Mouse (Mus musculus) cerebral cortex, adult 2 months (tissue): ENCODE measurements around the gene Psd.

Experiments used
- WGBS: fragments of 180-500 bp; shearing (Covaris S2); methylation state at CpG from one replicate; pipeline ENCODE4 v1.1.7; 2018; 5-methylcytosine and 5-hydroxymethylcytosine counted together

Psd gene

DNA sequence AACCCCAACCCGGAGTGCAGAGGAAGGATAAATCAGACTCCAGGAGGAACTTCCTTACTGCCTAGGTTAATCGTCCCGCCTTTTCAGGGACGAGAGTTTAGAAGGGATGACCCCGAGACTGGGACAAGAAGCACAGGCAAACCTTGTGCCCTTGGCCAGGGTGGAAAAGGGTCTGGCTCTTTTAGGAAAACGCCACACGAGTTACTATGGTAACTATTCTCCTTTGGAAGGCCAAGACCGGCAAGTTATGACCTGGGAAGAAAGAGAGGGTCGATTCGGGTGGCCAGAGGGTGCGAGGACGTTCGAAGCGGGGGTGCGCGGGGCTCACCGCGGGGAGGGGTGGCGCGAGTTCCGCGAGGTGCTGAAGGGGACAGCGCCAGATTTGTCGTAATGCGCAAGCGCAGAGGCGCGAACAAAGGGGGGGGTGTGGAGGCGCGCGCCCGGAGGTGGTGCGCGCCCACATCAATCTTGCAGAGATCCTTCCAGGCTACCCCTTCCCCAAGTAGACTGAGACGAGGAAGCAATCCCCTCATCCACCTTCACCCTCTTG lies at the start of gene Psd:
TSS of gene Psd (minus strand) at position 401 of the 550 bp plus-strand sequence.
- 1% methylated on average over 35 of the region's 35 CpGs for WGBS

- 21% methylated on average over 4 of the region's 4 CpGs for WGBS
These were observed 48.9 kb upstream of the Psd start for GRCm38 (mm10) chr19:46375891-46376290.

DNA sequence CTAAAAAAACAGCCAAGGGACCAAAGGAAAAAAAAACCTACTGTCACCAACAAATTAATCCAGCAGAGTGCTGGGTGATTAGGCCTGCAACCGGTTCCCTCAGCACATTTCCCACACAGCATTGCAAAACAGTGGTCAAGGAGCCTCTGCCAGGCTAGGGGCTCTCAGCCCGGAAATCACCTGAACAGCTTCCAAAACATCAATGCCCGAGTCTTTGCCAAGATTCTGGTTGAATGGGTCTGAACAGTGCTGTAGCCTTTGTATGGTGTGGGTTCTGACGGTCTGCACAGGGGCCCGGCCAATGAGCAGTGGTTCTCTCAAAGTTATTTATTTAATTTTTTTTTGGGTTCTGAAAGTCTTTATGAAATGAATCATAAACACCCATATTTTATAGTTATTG lies 48.5 kb upstream of the Psd start:
- WGBS: 23% methylated on average over 5 of the region's 5 CpGs

DNA sequence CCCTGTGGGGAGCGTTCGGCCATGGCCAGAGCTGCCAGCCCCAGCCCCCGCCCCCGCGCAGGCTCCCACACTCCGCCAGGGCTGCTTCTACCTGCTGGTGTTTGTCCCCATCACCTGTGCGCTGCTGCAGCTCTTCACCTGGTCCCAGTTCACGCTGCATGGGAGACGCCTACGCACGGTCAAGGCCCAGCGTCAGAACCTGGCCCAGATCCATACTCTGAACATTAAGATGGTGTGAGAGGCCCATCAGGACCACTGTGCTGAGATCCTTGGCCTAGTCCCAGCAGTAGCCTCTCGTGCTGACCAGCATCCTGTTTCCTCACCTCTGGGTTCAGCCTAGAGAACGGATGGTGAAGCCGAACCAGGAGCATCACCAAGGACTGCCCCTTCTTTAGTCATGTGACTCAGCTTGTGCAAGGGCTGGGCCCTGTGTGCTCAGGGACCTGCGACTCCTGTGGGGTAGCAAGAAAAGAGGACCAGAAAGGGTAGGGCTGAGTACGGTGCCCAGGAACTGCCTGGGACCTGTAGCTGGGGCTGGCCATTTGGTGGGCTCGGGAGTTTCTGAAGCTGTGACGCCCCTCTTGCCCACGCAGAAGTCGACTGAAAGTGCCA lies 47.6 kb upstream of the Psd start:
- WGBS: 43% methylated on average over 21 of the region's 21 CpGs

DNA sequence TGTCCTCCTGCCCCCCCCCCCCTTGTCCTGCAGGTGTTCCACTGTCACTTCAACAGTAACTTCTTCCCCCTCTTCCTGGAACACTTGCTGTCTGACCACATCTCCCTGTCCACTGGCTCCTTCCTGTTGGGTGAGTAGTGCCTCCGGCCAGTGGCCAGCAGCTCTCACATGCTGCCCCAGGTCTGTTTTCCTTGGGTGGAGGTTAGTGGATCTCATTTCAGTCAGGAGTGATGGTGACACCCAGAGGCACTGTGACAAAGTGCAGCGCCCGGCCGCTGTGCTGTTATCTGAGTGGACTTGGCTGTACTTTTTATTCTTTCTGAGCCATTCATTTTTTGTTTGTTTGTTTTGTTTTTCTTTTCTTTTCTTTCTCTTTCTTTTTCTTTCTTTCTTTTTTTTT lies 42.2 kb upstream of the Psd start:
- 16% methylated on average over 4 of the region's 4 CpGs for WGBS

DNA sequence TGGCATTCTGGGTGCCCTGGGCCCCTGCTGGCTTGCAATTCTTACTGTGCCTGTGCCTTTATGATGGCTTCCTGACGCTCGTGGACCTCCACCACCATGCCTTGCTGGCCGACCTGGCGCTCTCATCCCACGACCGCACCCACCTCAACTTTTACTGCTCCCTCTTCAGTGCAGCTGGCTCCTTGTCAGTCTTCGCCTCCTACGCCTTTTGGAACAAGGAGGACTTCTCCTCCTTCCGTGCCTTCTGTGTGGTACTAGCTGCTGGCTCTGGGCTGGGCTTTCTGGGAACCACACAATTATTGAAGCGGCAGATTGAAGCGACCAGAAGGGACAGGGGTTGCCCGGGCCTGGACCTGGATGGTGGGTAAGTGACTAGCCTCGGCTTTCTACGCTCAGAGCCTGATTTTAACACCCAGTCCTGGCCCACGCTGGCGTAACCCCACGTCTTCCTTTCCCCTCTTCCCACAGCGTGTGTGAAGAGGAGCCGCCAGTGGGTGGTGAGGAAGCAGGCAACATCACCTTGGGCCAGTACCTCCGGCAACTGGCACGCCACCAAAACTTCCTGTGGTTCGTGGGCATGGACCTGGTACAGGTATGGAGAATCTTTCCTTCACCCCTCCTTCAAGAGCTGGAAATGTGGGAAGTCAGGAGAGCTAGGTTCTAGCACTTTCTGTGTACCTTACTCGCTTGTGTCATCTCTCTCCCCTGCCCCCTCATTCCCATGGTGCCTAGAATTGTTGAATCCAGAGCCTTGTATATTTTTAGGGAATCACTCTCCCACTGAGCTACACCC lies 41.0 kb upstream of the Psd start:
- 58% methylated on average over 23 of the region's 23 CpGs for WGBS

DNA sequence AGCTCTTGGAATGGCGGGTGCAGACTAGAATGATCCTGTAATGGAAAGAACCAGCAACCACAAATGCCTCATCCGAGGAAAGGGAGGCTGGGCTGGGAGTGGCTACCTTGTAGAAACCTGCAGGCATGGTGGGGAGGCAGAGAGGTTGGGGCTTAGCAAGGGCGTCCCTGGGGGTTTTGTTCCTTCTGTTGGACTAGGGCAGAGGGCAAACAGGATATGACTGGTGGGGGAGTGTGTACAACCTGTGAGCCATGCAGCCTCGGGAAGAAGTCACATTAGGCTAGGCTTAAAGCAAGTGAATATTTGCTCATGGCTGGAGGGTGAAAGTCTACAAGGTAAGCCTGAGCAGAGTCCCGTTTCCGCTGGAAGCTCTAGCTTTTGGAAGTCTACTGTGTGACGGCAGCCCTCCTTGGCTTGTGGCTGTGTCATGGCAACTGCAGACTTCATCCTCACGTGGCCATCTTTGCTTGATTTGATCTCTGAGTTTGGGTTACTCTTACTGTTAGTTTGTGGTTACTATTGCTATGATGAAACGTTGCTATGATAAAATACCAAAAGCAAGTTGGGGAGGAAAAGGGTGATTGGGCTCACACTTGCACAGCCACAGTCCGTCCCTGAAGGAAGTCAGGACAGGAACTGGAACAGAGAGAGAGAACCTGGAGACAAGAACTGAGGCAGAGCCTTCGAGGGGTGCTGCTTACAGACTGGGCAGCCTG lies 36.5 kb upstream of the Psd start:
- WGBS: 84% methylated on average over 11 of the region's 11 CpGs

GRCm38 (mm10) chr19:46362104-46362503 lies 35.1 kb upstream of the Psd start:
- WGBS: 65% methylated on average over 8 of the region's 8 CpGs

DNA sequence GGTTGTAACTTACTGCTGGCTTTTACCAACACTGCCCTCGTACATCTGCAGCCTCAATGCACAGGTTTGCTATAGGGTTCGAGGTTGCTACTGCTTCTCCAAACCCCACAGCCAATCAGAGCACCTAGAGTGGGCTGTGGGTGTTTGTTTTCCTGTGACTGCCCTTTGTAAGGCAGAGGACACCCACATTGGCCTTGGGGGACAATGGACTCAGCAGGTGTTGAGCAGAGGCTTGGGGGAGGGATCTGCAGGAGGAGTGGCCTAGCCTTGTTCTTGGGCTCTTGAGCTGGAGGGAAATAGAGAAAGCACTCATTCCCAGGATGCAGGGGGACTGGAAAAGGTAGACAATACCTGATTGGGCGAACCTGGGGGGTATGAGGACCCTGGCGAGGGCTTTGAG lies 31.4 kb upstream of the Psd start:
- WGBS: 78% methylated on average over 4 of the region's 4 CpGs

DNA sequence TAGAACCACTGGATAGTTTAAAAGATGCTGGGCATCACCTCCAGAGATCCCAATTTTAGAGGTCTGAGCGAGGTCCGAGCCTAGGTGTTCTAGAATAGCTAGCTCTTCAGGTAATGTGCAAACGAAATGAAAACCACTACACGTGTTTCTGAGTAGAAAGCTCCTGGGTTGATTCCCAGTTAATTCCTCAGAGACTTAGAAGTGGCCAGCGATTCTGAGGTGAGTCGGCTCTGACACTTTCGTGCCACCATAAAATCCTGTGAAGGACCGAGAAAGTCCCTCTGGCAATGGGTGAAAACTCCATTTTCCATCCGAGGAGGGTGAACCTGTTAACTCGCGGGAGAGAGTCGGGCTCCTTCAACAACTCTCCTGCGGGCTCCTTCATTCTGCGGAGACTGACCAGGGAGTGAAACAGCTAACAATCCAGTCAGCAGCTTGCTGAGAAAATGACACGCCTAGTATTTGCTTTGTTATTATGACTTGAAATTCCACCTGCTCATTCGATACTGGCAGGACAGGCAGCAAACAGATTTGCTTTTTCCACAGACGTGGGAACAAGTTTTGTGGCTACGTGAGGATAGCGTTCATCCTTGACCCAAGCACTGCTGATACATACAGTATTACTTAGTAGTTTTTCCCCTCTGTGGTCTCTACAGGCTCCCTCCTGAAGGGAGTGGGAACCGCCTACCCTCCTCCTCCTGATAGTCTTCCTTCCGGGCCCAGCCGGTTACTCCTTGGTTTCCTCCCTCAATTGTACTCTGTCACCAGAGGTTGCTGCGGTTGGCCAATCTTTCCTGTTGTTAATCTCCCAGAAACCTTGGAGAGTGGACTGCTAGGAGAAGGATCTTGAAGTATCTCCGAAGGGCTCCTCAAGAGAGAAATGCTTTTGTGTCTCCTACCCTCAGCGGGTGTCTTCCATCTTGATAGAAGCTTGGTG lies 30.7 kb upstream of the Psd start:
- 26% methylated on average over 25 of the region's 25 CpGs for WGBS

- WGBS: under 1% methylated on average over 29 of the region's 29 CpGs
These were observed 29.8 kb upstream of the Psd start for GRCm38 (mm10) chr19:46356701-46357138.

GRCm38 (mm10) chr19:46350168-46350932 lies 23.4 kb upstream of the Psd start, which contains the start of gene 2310034G01Rik:
Gene 2310034G01Rik, minus strand, starts transcription at chr19:46350302.
- WGBS: 49% methylated on average over 10 of the region's 10 CpGs

- 24% methylated on average over 6 of the region's 6 CpGs for WGBS
These were observed 22.6 kb upstream of the Psd start for GRCm38 (mm10) chr19:46349550-46349949.

GRCm38 (mm10) chr19:46348761-46349458 lies 22.0 kb upstream of the Psd start:
- WGBS: under 1% methylated on average over 78 of the region's 78 CpGs

DNA sequence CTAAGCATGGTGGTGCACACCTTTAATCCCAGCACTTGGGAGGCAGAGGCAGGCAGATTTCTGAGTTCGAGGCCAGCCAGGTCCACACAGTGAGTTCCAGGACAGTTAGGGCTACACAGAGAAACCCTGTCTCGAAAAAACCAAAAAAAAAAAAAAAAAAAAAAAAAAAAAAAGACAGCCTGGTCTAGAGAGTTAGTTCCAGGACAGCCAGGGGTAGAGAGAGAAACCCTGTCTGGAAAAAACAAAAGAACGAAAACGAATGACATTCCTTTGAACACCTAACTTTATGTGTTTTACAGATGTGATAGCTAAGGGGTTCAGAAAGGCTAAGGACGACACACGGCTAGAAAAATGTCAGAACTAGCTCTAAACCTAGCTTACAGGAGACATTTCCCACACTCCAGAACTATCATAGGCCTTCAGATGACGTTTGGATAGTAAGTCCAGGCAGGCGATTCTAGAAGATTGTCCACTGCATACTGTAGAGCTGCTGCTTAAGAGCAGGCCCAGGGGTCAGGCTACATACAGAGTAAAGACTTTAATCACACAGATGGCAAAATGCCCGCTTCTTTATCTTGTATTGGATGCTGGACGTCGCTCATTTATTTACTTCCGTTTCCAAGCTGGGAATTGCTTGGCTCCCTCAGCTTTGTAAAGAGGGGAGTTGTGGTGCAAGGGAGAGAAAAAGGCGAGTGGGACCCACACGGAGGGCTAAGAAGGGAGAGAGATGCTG lies 21.1 kb upstream of the Psd start:
- WGBS: 18% methylated on average over 14 of the region's 14 CpGs

GRCm38 (mm10) chr19:46347146-46347545 lies 20.2 kb upstream of the Psd start:
- WGBS: 97% methylated on average over 1 of the region's 1 CpGs

DNA sequence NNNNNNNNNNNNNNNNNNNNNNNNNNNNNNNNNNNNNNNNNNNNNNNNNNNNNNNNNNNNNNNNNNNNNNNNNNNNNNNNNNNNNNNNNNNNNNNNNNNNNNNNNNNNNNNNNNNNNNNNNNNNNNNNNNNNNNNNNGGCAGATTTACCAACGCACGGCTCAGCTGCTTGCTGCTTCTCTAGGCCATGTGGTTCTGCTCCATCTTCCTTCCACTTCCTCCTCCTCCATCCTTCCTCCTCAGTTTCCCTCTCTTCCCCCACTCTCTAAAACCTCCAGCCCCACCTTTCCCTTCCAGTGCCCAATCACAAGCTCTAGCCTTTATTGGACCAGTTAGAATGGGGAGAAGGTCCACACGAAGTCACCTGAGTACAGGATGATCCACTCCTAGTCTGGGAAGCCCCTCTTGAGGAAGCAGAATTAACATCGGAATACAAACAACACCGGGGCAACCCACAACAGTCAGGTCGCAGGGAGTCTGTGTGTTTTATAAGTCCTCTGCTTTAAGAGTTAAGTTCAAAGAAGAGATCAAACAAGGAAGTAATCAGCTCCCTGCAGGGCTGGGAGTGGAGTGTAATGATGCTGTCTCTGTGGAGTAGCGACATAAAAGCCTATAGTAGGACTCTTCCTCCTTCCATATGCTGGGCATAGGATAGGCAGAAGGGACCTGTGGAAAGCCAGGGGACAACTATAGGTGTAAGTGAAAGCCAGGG lies 17.9 kb upstream of the Psd start:
- WGBS: 31% methylated on average over 7 of the region's 7 CpGs

DNA sequence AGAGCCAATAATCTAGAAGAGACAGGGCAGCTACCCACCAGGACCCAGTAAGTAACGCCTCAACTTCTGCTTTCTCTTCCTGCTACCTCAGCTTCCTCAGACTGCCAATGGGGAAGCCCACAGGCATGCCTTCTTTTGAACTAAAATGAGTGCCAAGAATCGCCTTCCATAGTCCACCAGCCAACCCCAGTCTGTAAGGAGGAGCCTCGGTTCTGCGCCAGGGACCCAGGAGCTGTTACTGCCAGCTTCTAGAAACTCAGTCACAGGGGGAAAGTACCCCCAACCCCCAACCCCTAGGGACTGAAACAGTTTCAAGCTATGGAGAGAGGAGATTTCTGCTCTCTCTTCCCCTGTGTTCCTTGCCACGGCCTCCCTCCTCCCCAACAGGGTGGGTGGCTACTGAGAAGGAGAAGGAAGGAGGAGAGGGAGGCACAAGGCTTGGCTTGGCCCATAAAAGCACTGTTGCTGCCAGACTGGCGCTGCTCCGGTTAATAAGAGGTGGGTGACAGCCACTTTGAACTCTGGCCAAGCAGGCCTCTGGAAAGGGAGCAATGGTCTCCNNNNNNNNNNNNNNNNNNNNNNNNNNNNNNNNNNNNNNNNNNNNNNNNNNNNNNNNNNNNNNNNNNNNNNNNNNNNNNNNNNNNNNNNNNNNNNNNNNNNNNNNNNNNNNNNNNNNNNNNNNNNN lies 12.5 kb upstream of the Psd start:
- WGBS: 21% methylated on average over 7 of the region's 7 CpGs
